Mouse (Mus musculus) bone marrow macrophage, adult 2 months (primary cell): Measurements from ENCODE around the gene Qdpr. TPM values are rescaled to one million over a fixed set of nuclear protein-coding genes. Genes with fewer than 3 reads are reported as not detected.

Experiments
- H3K27ac ChIP-seq: 2 replicates; pipeline ENCODE4 v1.5.1; 2012; ENCODE audit warnings: low read depth, low read length; ENCODE audit not compliant: insufficient read depth
- H3K4me1 ChIP-seq: 2 replicates; pipeline ENCODE4 v1.6.1; 2012; ENCODE audit warnings: low read length; ENCODE audit not compliant: control insufficient read depth, insufficient read depth
- H3K4me3 ChIP-seq: 2 replicates; pipeline ENCODE4 v1.5.1; 2012; ENCODE audit warnings: mild to moderate bottlenecking, low read length, moderate library complexity; ENCODE audit not compliant: insufficient read depth
- CTCF ChIP-seq: IDR thresholded peaks from 2 replicates; pipeline ENCODE4 v1.5.1; 2012; ENCODE audit warnings: low read depth, mild to moderate bottlenecking, low read length, moderate library complexity
- POLR2A ChIP-seq: IDR thresholded peaks from 2 replicates; pipeline ENCODE4 v1.6.1; 2012; ENCODE audit warnings: mild to moderate bottlenecking, low read depth, low read length, borderline replicate concordance
- polyA plus RNA-seq: library from polyadenylated mRNA; stranded (reverse); fragments of >200 nt; gene quantifications from 2 replicates; pipeline ENCODE4 v1.2.4, GENCODE M21; 2012; ENCODE audit not compliant: missing spikeins, insufficient read depth, insufficient read length

Qdpr gene
- polyA plus RNA-seq, 1 experiment: 80.2 TPM

GRCm38 (mm10) chr5:45416478-45416877, 33.6 kb downstream of the Qdpr start:
- TF ChIP-seq POLR2A: no peak
- no peak for TF ChIP-seq CTCF
- Histone ChIP-seq H3K4me1 (no peaks in the 10 kb centered on the region), H3K4me3 (no peak overlapping the region), H3K27ac (no peak overlapping the region)

DNA sequence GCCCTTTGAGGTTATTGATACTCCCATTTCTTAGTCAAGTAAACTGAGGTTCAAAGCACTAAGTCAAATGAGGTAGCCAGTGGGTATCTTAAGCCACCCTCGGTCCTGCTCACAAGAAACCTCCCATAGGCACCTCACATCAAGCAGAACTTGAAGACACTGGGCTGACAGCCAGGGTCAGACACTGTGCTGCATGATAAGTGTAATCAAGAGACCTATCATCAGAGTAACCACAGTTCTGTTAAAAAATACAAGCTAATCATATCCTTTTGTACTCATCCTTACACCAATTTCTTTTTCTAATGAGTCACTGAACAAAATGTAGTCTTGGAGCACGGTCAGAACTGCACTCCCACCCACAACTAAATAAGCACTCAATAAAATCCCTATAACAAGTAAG, 43.9 kb downstream of the Qdpr start:
- TF ChIP-seq CTCF: no peak
- TF ChIP-seq POLR2A: no peak
- Histone ChIP-seq H3K27ac (no peak overlapping the region), H3K4me3 (no peak overlapping the region), H3K4me1 (no peaks in the 10 kb centered on the region)

- TF ChIP-seq POLR2A: no peak
- peak; percentile 78 for TF ChIP-seq CTCF
- H3K4me1 ChIP-seq: no peaks in the 10 kb centered on the region
- no peak overlapping the region for H3K4me3 ChIP-seq
- H3K27ac ChIP-seq: no peak overlapping the region
Observed at GRCm38 (mm10) chr5:45402632-45403031, 47.4 kb downstream of the Qdpr start.

- Histone ChIP-seq H3K4me3 (no peak overlapping the region), H3K27ac (no peak overlapping the region; the same call in 1 of the 2 replicates), H3K4me1 (peaks cover 10% of the 10 kb centered on the region)
- TF ChIP-seq POLR2A: no peak
- TF ChIP-seq CTCF: no peak
Observed at GRCm38 (mm10) chr5:45384034-45384812, 65.8 kb downstream of the Qdpr start.

Other genes with a start within 250 kb of the Qdpr start
- not detected in 2 replicates for gene Clrn2, start 3.5 kb upstream of the Qdpr start, polyA plus RNA-seq
- gene Lap3, start 43.1 kb upstream of the Qdpr start, polyA plus RNA-seq: 18.5 and 21.3 TPM in 2 replicates
- gene Med28, start 70.0 kb upstream of the Qdpr start, polyA plus RNA-seq: 93.2 and 93.3 TPM in 2 replicates
- gene Fam184b, start 189.4 kb upstream of the Qdpr start, polyA plus RNA-seq: not detected in 2 replicates
- gene Ncapg, start 219.7 kb upstream of the Qdpr start, polyA plus RNA-seq: 23.5 and 28.6 TPM in 2 replicates